8 mouse cellular contexts compared by ENCODE assay signal in the genomic region with DNA sequence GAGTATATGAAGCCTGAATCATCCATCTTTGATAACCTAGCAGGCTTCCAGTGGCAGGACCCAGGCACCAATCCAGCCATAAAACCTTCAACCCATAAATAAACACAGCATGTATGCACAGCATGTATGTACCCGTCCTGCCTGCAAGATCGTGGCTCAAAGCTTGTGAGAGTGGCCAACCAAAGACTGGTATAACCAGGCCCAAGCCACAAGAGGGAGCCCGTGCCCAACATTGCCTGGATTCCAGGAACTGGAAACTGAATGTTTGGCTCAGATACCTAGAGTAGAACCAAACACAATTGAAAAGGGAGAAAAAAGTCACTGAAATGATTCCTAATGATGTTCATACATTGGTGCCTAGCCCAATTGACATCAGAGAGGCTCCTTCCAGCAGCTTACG. TPM values are rescaled to one million over a fixed set of nuclear protein-coding genes. Genes with fewer than 3 reads are reported as not detected.
A peak's percentile ranks its signal among the peaks of the same experiment; 100 is the strongest.
DNase-seq lines count a peak whose midpoint lies in the region; ATAC-seq and TF ChIP-seq lines count a peak whose summit lies in the region.

No protein-coding gene starts in this region.

- H3K4me1 ChIP-seq in intestine, embryonic 14.5 days (replicated peaks; ENCODE audit: control insufficient read depth, insufficient read depth, low read length) = no peaks in the 10 kb centered on the region
- H3K4me1 ChIP-seq in midbrain, embryonic 14.5 days (ENCODE audit: control insufficient read depth, insufficient read depth, low read length) = no peaks in the 10 kb centered on the region
- no peaks in the 10 kb centered on the region for H3K4me1 ChIP-seq in small intestine, adult 2 months (ENCODE audit: control insufficient read depth, insufficient read depth, insufficient read length, low read length)

- H3K36me3 ChIP-seq in intestine, embryonic 14.5 days (ENCODE audit: control insufficient read depth, insufficient read depth, low read length) = no peaks in the 10 kb centered on the region
- H3K36me3 ChIP-seq in midbrain, embryonic 14.5 days (ENCODE audit: control insufficient read depth, insufficient read depth, low read length) = no peaks in the 10 kb centered on the region
- no peaks in the 10 kb centered on the region for H3K36me3 ChIP-seq in small intestine, adult 2 months (ENCODE audit: control insufficient read depth, insufficient read depth, low read length)

- no peaks in the 10 kb centered on the region for H3K9me3 ChIP-seq in intestine, embryonic 14.5 days (ENCODE audit: control insufficient read depth, low read length)
- H3K9me3 ChIP-seq in midbrain, embryonic 14.5 days (ENCODE audit: control insufficient read depth, low read length) = no peaks in the 10 kb centered on the region

- H3K4me2 ChIP-seq in intestine, embryonic 14.5 days (ENCODE audit: low read length) = no peak overlapping the region
- no peak overlapping the region for H3K4me2 ChIP-seq in midbrain, embryonic 14.5 days (ENCODE audit: low read length)

- intact Hi-C loops in gastrocnemius, adult 2 months (cut with DNase I) = no loop called here

- H3K27me3 ChIP-seq in intestine, embryonic 14.5 days (replicated peaks; ENCODE audit: control insufficient read depth, insufficient read depth, low read length) = no peaks in the 10 kb centered on the region
- no peaks in the 10 kb centered on the region for H3K27me3 ChIP-seq in midbrain, embryonic 14.5 days (ENCODE audit: control insufficient read depth, insufficient read depth, low read length)
- H3K27me3 ChIP-seq in small intestine, adult 2 months (ENCODE audit: control insufficient read depth, insufficient read depth, low read length) = no peaks in the 10 kb centered on the region

- no peak for TF ChIP-seq POLR2A in small intestine, adult 2 months (IDR thresholded peaks at IDR 0.05; ENCODE audit: low read depth, low read length)

- WGBS in intestine, embryonic 14.5 days = 28% methylated on average over 4 of the region's 4 CpGs
- 24% methylated on average over 4 of the region's 4 CpGs for WGBS in midbrain, embryonic 14.5 days
- WGBS in small intestine, adult 2 months = 20% methylated on average over 4 of the region's 4 CpGs

- peak; percentile 76; the same call in 1 of the 2 replicates for ATAC-seq in intestine, embryonic 14.5 days (replicated peaks; ENCODE audit: low FRiP score, low TSS enrichment, low read depth)
- ATAC-seq in midbrain, embryonic 14.5 days (ENCODE audit: low FRiP score, low TSS enrichment) = peak; percentile 40; the same call in 1 of the 2 replicates
- ATAC-seq in erythroblast, adult 5-6 weeks (replicated peaks; ENCODE audit: low FRiP score, poor library complexity, severe bottlenecking) = no peak

- no peak overlapping the region for H3K27ac ChIP-seq in gastrocnemius, adult 2 months
- no peak overlapping the region for H3K27ac ChIP-seq in intestine, embryonic 14.5 days (ENCODE audit: low read depth)
- H3K27ac ChIP-seq in midbrain, embryonic 14.5 days (replicated peaks; ENCODE audit: low read depth, low read length) = no peak overlapping the region
- no peak overlapping the region for H3K27ac ChIP-seq in small intestine, adult 2 months (ENCODE audit: insufficient read depth, low read depth, low read length)

- DNase-seq in ZHBTc4 (ENCODE audit: low read depth, low spot score) = peak; percentile 77
- DNase-seq in cerebellum, postnatal 14 days = peak; percentile 79 to 85
- DNase-seq in gastrocnemius, adult 2 months = peak; percentile 63
- peak; percentile 83 for DNase-seq in intestine, embryonic 14.5 days (ENCODE audit: low spot score)
- DNase-seq in left cerebral cortex, adult 8-10 months (ENCODE audit: low spot score in 2 of 2) = peak; percentile 16 to 50
- DNase-seq in midbrain, embryonic 14.5 days = peak; percentile 88

- H3K4me3 ChIP-seq in gastrocnemius, adult 2 months = no peak overlapping the region
- no peak overlapping the region for H3K4me3 ChIP-seq in intestine, embryonic 14.5 days (ENCODE audit: low read depth, low read length)
- no peak overlapping the region for H3K4me3 ChIP-seq in midbrain, embryonic 14.5 days (replicated peaks; ENCODE audit: low read depth, low read length)
- H3K4me3 ChIP-seq in small intestine, adult 2 months (ENCODE audit: low read depth, low read length) = no peak overlapping the region

- no peak overlapping the region for H3K9ac ChIP-seq in intestine, embryonic 14.5 days (ENCODE audit: low read length)
- no peak overlapping the region for H3K9ac ChIP-seq in midbrain, embryonic 14.5 days (replicated peaks; ENCODE audit: low read length)

- peak; percentile 69 for TF ChIP-seq CTCF in gastrocnemius, adult 2 months (IDR thresholded peaks at IDR 0.05)
- TF ChIP-seq CTCF in small intestine, adult 2 months (IDR thresholded peaks at IDR 0.05; ENCODE audit: extremely low read depth, insufficient read length, insufficient replicate concordance, low read depth, low read length) = peak; percentile 82; the same call in 1 of the 2 replicates

RNA-seq across cellular contexts. Expression of gene Ppt1, which starts 27.9 kb away (rescaled TPM):
- total RNA-seq in gastrocnemius, adult 2 months (2021) = 10 to 100 TPM in 1 of 2 experiments, 1 to 10 TPM in 1; 9.1 to 13.6 TPM
- 72.6 and 79.0 TPM in 2 replicates for polyA plus RNA-seq in intestine, embryonic 14.5 days (2014; fragmentation: Nextera tagmentation; extraction: Ambion mirVana)
- total RNA-seq in left cerebral cortex, adult 8-10 months (2022) = 100 to 1,000 TPM; 107 to 115 (median 111) TPM
- 66.1 and 74.7 TPM in 2 replicates for polyA plus RNA-seq in midbrain, embryonic 14.5 days (2014; fragmentation: Nextera tagmentation; extraction: Ambion mirVana)
- polyA plus RNA-seq in small intestine, adult 2 months (2012; rRNA removed) = 6.9 and 10.1 TPM in 2 replicates
- 33.6 and 48.4 TPM in 2 replicates for total RNA-seq in erythroblast, adult 5-6 weeks (2015; ENCODE audit: low replicate concordance)
- total RNA-seq in erythroblast, adult 5-6 weeks (2017; ENCODE audit: low replicate concordance) = 12.9 and 14.9 TPM in 2 replicates

Comparison
In these comparisons a context has a peak if more than half of its experiments do, and no peak if none do; other contexts are left out.
1. DNase-seq: peak in every context shown above with its lines; median percentile 88 in midbrain, embryonic 14.5 days; 83 in intestine, embryonic 14.5 days; 82 in cerebellum, postnatal 14 days; 77 in ZHBTc4; 63 in gastrocnemius, adult 2 months; 33 in left cerebral cortex, adult 8-10 months.